Mouse (Mus musculus) midbrain, embryonic 15.5 days (tissue): ENCODE measurements at regions not wholly inside any gene's neighbourhood (a gene's known extent, or its start where the extent isn't known, plus 50 kb on each side); places are given as distances from the start of the nearest gene placed in this dataset.

Source experiments
- ATAC-seq: fragments of 200-750 bp; cut with Nextera tagmentation; replicated peaks from 2 replicates; pipeline ENCODE4 v1.8.0; 2017; ENCODE audit warnings: moderate TSS enrichment
- H3K27ac ChIP-seq: fragments of 300-500 bp; sonication (generic); 2 replicates; pipeline ENCODE4 v1.5.1; 2015; ENCODE audit warnings: mild to moderate bottlenecking, inconsistent platforms
- H3K27me3 ChIP-seq: fragments of 300-500 bp; sonication (generic); replicated peaks from 2 replicates; pipeline ENCODE4 v1.6.1; 2015; ENCODE audit warnings: inconsistent platforms
- H3K36me3 ChIP-seq: fragments of 300-500 bp; sonication (generic); replicated peaks from 2 replicates; pipeline ENCODE4 v1.6.1; 2015; ENCODE audit warnings: inconsistent platforms
- H3K4me1 ChIP-seq: fragments of 300-500 bp; sonication (generic); 2 replicates; pipeline ENCODE4 v1.6.1; 2015; ENCODE audit warnings: inconsistent platforms
- H3K4me2 ChIP-seq: fragments of 300-500 bp; sonication (generic); 2 replicates; pipeline ENCODE4 v1.6.1; 2015; ENCODE audit warnings: inconsistent platforms, mild to moderate bottlenecking, moderate library complexity
- H3K4me3 ChIP-seq: fragments of 300-500 bp; sonication (generic); 2 replicates; pipeline ENCODE4 v1.5.1; 2015; ENCODE audit warnings: mild to moderate bottlenecking, inconsistent platforms
- H3K9ac ChIP-seq: fragments of 300-500 bp; sonication (generic); 2 replicates; pipeline ENCODE4 v1.6.1; 2015; ENCODE audit warnings: mild to moderate bottlenecking, inconsistent platforms
- H3K9me3 ChIP-seq: fragments of 300-500 bp; sonication (generic); 2 replicates; pipeline ENCODE4 v1.6.1; 2016; ENCODE audit warnings: inconsistent platforms
- WGBS: fragments of 180-500 bp; shearing (Covaris S2); methylation state at CpG from one replicate; pipeline ENCODE4 v1.1.7; 2015; ENCODE audit warnings: mixed read lengths; 5-methylcytosine and 5-hydroxymethylcytosine counted together

- no peak for ATAC-seq
- 82% methylated on average over 5 of the region's 5 CpGs for WGBS
- no peak overlapping the region for H3K4me2 ChIP-seq
Measured at GRCm38 (mm10) chr16:73367926-73368325, 1043.7 kb downstream of the Robo2 start.

GRCm38 (mm10) chr16:73367226-73367840 is 1044.3 kb downstream of the Robo2 start:
- ATAC-seq, result 0 out of 2 replicates have a peak, but pooled peaks have one; percentile 52
- Histone ChIP-seq H3K27me3 (no peaks in the 10 kb centered on the region), H3K27ac (peak overlapping the region; percentile 0), H3K36me3 (no peaks in the 10 kb centered on the region), H3K9ac (no peak overlapping the region), H3K4me3 (no peak overlapping the region), H3K4me1 (peaks cover 5% of the 10 kb centered on the region; the same call in 1 of the 2 replicates), H3K9me3 (no peaks in the 10 kb centered on the region), H3K4me2 (no peak overlapping the region)
- WGBS, result 52% methylated on average over 17 of the region's 17 CpGs

More at GRCm38 (mm10) chr16:73367926-73368325, 1043.7 kb downstream of the Robo2 start:
- Histone ChIP-seq H3K27me3 (no peaks in the 10 kb centered on the region), H3K27ac (no peak overlapping the region; the same call in 1 of the 2 replicates), H3K36me3 (no peaks in the 10 kb centered on the region), H3K9ac (no peak overlapping the region), H3K9me3 (no peaks in the 10 kb centered on the region), H3K4me1 (peaks cover 5% of the 10 kb centered on the region; the same call in 1 of the 2 replicates), H3K4me3 (no peak overlapping the region)

- Histone ChIP-seq H3K4me2 (no peak overlapping the region), H3K4me1 (no peaks in the 10 kb centered on the region), H3K9me3 (no peaks in the 10 kb centered on the region), H3K36me3 (no peaks in the 10 kb centered on the region), H3K27me3 (no peaks in the 10 kb centered on the region), H3K9ac (no peak overlapping the region), H3K4me3 (no peak overlapping the region), H3K27ac (no peak overlapping the region)
- WGBS, result 73% methylated on average over 5 of the region's 5 CpGs
- no peak for ATAC-seq
Measured at GRCm38 (mm10) chr16:73350698-73351097, 1042.6 kb downstream of the Robo1 start.

- Histone ChIP-seq H3K9ac (no peak overlapping the region), H3K4me1 (no peaks in the 10 kb centered on the region), H3K36me3 (no peaks in the 10 kb centered on the region), H3K27ac (no peak overlapping the region), H3K4me3 (no peak overlapping the region), H3K9me3 (no peaks in the 10 kb centered on the region), H3K4me2 (no peak overlapping the region), H3K27me3 (no peaks in the 10 kb centered on the region)
- WGBS, result 91% methylated on average over 1 of the region's 1 CpGs
- ATAC-seq, result no peak
Measured at GRCm38 (mm10) chr16:73343941-73344340, 1035.8 kb downstream of the Robo1 start.

- Histone ChIP-seq H3K4me3 (no peak overlapping the region), H3K4me1 (no peaks in the 10 kb centered on the region), H3K36me3 (no peaks in the 10 kb centered on the region), H3K9me3 (no peaks in the 10 kb centered on the region), H3K27me3 (no peaks in the 10 kb centered on the region), H3K4me2 (no peak overlapping the region), H3K27ac (no peak overlapping the region), H3K9ac (no peak overlapping the region)
- ATAC-seq, result no peak
- 70% methylated on average over 3 of the region's 3 CpGs for WGBS
Measured at GRCm38 (mm10) chr16:73343531-73343930, 1035.4 kb downstream of the Robo1 start.

GRCm38 (mm10) chr16:73317644-73318043 is 1009.5 kb downstream of the Robo1 start:
- ATAC-seq, result no peak
- WGBS, result 84% methylated on average over 2 of the region's 2 CpGs

GRCm38 (mm10) chr16:73310096-73310495 is 1002.0 kb downstream of the Robo1 start:
- no peak overlapping the region for H3K27ac ChIP-seq
- no peak overlapping the region for H3K4me2 ChIP-seq
- H3K4me1 ChIP-seq, result no peaks in the 10 kb centered on the region
- WGBS, result 45% methylated on average over 5 of the region's 5 CpGs
- H3K9ac ChIP-seq, result no peak overlapping the region
- H3K36me3 ChIP-seq, result no peaks in the 10 kb centered on the region
- H3K4me3 ChIP-seq, result no peak overlapping the region
- no peaks in the 10 kb centered on the region for H3K27me3 ChIP-seq
- H3K9me3 ChIP-seq, result no peaks in the 10 kb centered on the region
- ATAC-seq, result no peak

More at GRCm38 (mm10) chr16:73317644-73318043, 1009.5 kb downstream of the Robo1 start:
- Histone ChIP-seq H3K27me3 (no peaks in the 10 kb centered on the region), H3K4me2 (no peak overlapping the region), H3K9me3 (no peaks in the 10 kb centered on the region), H3K4me1 (no peaks in the 10 kb centered on the region), H3K27ac (no peak overlapping the region), H3K9ac (no peak overlapping the region), H3K4me3 (no peak overlapping the region), H3K36me3 (no peaks in the 10 kb centered on the region)

- H3K4me1 ChIP-seq, result no peaks in the 10 kb centered on the region
- no peaks in the 10 kb centered on the region for H3K27me3 ChIP-seq
- no peak for ATAC-seq
- 64% methylated on average over 11 of the region's 11 CpGs for WGBS
- H3K9me3 ChIP-seq, result no peaks in the 10 kb centered on the region
- H3K27ac ChIP-seq, result no peak overlapping the region
- no peak overlapping the region for H3K4me3 ChIP-seq
- H3K4me2 ChIP-seq, result 0 out of 2 replicates have a peak overlapping the region, but pooled peaks have one; percentile 0
- H3K36me3 ChIP-seq, result no peaks in the 10 kb centered on the region
- H3K9ac ChIP-seq, result no peak overlapping the region
Measured at GRCm38 (mm10) chr16:73279951-73280350, 971.8 kb downstream of the Robo1 start.

- no peak overlapping the region for H3K4me2 ChIP-seq
- no peak for ATAC-seq
- no peaks in the 10 kb centered on the region for H3K27me3 ChIP-seq
- no peak overlapping the region for H3K4me3 ChIP-seq
- H3K27ac ChIP-seq, result no peak overlapping the region
- no peaks in the 10 kb centered on the region for H3K36me3 ChIP-seq
- H3K4me1 ChIP-seq, result no peaks in the 10 kb centered on the region
- no peaks in the 10 kb centered on the region for H3K9me3 ChIP-seq
- H3K9ac ChIP-seq, result no peak overlapping the region
- whole genome bisulfite sequencing, result 51% methylated on average over 1 of the region's 1 CpGs
Measured at GRCm38 (mm10) chr16:73259691-73260090, 951.6 kb downstream of the Robo1 start.

- Histone ChIP-seq H3K9ac (no peak overlapping the region), H3K4me3 (no peak overlapping the region), H3K4me2 (no peak overlapping the region), H3K36me3 (no peaks in the 10 kb centered on the region), H3K27me3 (no peaks in the 10 kb centered on the region), H3K27ac (no peak overlapping the region), H3K4me1 (no peaks in the 10 kb centered on the region), H3K9me3 (no peaks in the 10 kb centered on the region)
- no peak for ATAC-seq
- WGBS, result 84% methylated on average over 3 of the region's 3 CpGs
Measured at GRCm38 (mm10) chr16:73259283-73259682, 951.2 kb downstream of the Robo1 start.

GRCm38 (mm10) chr16:73245073-73245590 is 937.0 kb downstream of the Robo1 start:
- no peak overlapping the region for H3K27ac ChIP-seq
- H3K36me3 ChIP-seq, result no peaks in the 10 kb centered on the region
- no peak overlapping the region for H3K4me3 ChIP-seq
- H3K4me1 ChIP-seq, result no peaks in the 10 kb centered on the region
- ATAC-seq, result no peak
- H3K4me2 ChIP-seq, result no peak overlapping the region
- H3K9ac ChIP-seq, result no peak overlapping the region
- 84% methylated on average over 2 of the region's 2 CpGs for WGBS
- H3K9me3 ChIP-seq, result no peaks in the 10 kb centered on the region
- H3K27me3 ChIP-seq, result no peaks in the 10 kb centered on the region

- no peak overlapping the region for H3K4me2 ChIP-seq
- H3K9me3 ChIP-seq, result no peaks in the 10 kb centered on the region
- no peaks in the 10 kb centered on the region for H3K27me3 ChIP-seq
- no peak for ATAC-seq
- H3K36me3 ChIP-seq, result no peaks in the 10 kb centered on the region
- H3K27ac ChIP-seq, result no peak overlapping the region
- no peaks in the 10 kb centered on the region for H3K4me1 ChIP-seq
- no peak overlapping the region for H3K9ac ChIP-seq
- H3K4me3 ChIP-seq, result no peak overlapping the region
- WGBS, result 38% methylated on average over 2 of the region's 2 CpGs
Measured at GRCm38 (mm10) chr16:73230599-73230998, 922.5 kb downstream of the Robo1 start.

GRCm38 (mm10) chr16:73217555-73217954 is 909.4 kb downstream of the Robo1 start:
- no peak overlapping the region for H3K4me3 ChIP-seq
- WGBS, result 81% methylated on average over 4 of the region's 4 CpGs
- no peaks in the 10 kb centered on the region for H3K27me3 ChIP-seq
- no peak overlapping the region for H3K4me2 ChIP-seq
- H3K9me3 ChIP-seq, result no peaks in the 10 kb centered on the region
- no peak for ATAC-seq
- H3K27ac ChIP-seq, result no peak overlapping the region
- H3K9ac ChIP-seq, result no peak overlapping the region
- no peaks in the 10 kb centered on the region for H3K4me1 ChIP-seq
- H3K36me3 ChIP-seq, result no peaks in the 10 kb centered on the region
